Mouse (Mus musculus) thymus, postnatal 10 days (tissue): ENCODE data around the gene Rpf1.

Experiments used
- DNase-seq, 2 experiments: peaks; one replicate each; pipeline ENCODE4 v3.0.0; 2021; ENCODE audit warnings: low spot score in 2 of 2

Rpf1 gene

GRCm38 (mm10) chr3:146500003-146500809 lies 21.0 kb downstream of the Rpf1 start:
- DNase-seq = peak in 1 of 2 experiments; percentile 58

GRCm38 (mm10) chr3:146499431-146500002 lies 21.7 kb downstream of the Rpf1 start, which contains the start of the genes Spata1 and Gng5:
Spata1 (minus strand) TSS chr3:146499753.
Gng5 (plus strand) TSS chr3:146499807.
- DNase-seq = peak; percentile 84 to 95

GRCm38 (mm10) chr3:146498989-146499388 lies 22.2 kb downstream of the Rpf1 start:
- DNase-seq = no peak

- no peak for DNase-seq
These were observed 26.3 kb downstream of the Rpf1 start for GRCm38 (mm10) chr3:146494941-146495340.

- DNase-seq = peak in 1 of 2 experiments; percentile 14
These were observed 34.8 kb downstream of the Rpf1 start for GRCm38 (mm10) chr3:146486464-146486863.

- no peak for DNase-seq
These were observed 39.2 kb downstream of the Rpf1 start for GRCm38 (mm10) chr3:146482044-146482443.

- DNase-seq = no peak
These were observed 46.8 kb downstream of the Rpf1 start for GRCm38 (mm10) chr3:146474428-146474827.

GRCm38 (mm10) chr3:146473741-146474140 lies 47.5 kb downstream of the Rpf1 start:
- DNase-seq = no peak

GRCm38 (mm10) chr3:146472657-146473056 lies 48.6 kb downstream of the Rpf1 start:
- DNase-seq = no peak

GRCm38 (mm10) chr3:146469226-146469625 lies 52.0 kb downstream of the Rpf1 start:
- DNase-seq = no peak

- DNase-seq = no peak
These were observed 58.3 kb downstream of the Rpf1 start for GRCm38 (mm10) chr3:146462939-146463338.
